Mouse (Mus musculus): ENCODE measurements around the gene Slc10a1.

DNA sequence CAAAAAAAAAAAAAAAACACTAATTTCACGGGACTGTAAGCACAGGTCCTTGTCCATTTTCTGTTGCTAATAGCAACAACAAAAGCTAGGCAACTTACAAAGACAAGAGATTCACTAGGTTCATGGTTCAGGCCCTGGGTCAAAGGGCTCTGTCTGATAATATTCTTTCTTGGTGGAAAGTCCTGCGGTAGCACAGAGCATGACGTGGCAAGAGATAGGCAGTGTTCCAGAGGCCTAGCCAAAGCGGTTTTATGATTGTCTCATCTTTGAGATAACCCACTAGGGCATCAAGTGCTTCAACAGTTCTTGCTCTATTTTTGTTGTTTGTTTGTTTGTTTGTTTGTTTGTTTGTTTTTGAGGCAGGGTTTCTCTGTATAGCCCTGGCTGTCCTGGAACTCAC is 42.0 kb downstream of the Slc10a1 start:
- TF ChIP-seq POLR2A (IDR thresholded peaks at IDR 0.05; ENCODE audit: insufficient read length, low read depth) (no peak), MYOD1 (IDR thresholded peaks at IDR 0.05; ENCODE audit: control insufficient read depth in 1 of 3, insufficient read length in 2 of 3, low read depth in 2 of 3) (no peak), USF1 (IDR thresholded peaks at IDR 0.05; ENCODE audit: low read depth) (no peak), MYOG (IDR thresholded peaks at IDR 0.05; ENCODE audit: control insufficient read depth in 1 of 3, insufficient read depth in 1 of 3, insufficient read length in 2 of 3, low read depth in 2 of 3) (no peak), TCF12 (IDR thresholded peaks at IDR 0.05; ENCODE audit: insufficient read depth, poor library complexity, severe bottlenecking) (no peak), MAX (IDR thresholded peaks at IDR 0.05; ENCODE audit: low read depth) (no peak), REST (IDR thresholded peaks at IDR 0.05; ENCODE audit: insufficient read depth, insufficient read length) (no peak), POLR2AphosphoS2 (IDR thresholded peaks at IDR 0.05; ENCODE audit: insufficient read length, low read depth) (no peak), E2F4 (IDR thresholded peaks at IDR 0.05; ENCODE audit: insufficient read depth) (no peak)
